Mouse (Mus musculus) adrenal gland, postnatal 4 days (tissue): Measurements from ENCODE around the gene Gm20388. TPM values are rescaled to one million over a fixed set of nuclear protein-coding genes. Genes with fewer than 3 reads are reported as not detected.
A peak's percentile ranks its signal among the peaks of the same experiment; 100 is the strongest.
"Not testable (repeated sequence)": the region's sequence is repeated elsewhere in the genome, so short reads cannot be mapped to it uniquely, and the experiment has no call there.

Experiments
- DNase-seq, 2 experiments: peaks; one replicate each; pipeline ENCODE4 v3.0.0; 2021 to 2022; ENCODE audit warnings: low spot score in 2 of 2, mixed read lengths in 2 of 2
- total RNA-seq, 2 experiments: library from RNA; stranded (reverse); gene quantifications; 2 replicates each; pipeline ENCODE4 v1.2.3; 2021

Gm20388 gene
- total RNA-seq, 2 experiments from 2014 or later, result 8.8 TPM; not detected in 1

DNA sequence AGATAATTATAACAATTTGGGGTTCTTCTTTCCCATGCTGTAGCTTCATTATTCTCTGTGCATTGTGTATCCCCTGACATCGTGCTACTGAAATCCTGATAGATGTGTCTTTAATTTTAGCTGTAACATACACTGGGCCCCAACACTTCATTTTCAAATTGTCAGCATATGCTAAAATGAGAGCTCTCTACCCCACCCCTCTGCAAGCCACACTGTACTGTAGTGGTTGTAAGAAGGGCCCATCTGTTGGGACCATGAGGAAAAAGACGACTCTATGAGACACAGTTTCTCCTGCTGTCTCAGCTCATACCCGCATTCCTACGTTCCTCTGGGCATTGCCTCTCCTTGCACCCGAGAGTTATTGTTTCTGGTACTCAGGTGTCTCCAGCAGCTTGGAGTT, 4226.6 kb downstream of the Gm20388 start:
- DNase-seq, result no peak

GRCm38 (mm10) chr8:124140211-124140790, 4229.7 kb downstream of the Gm20388 start:
- no peak for DNase-seq

GRCm38 (mm10) chr8:124140868-124141431, 4230.3 kb downstream of the Gm20388 start:
- no peak for DNase-seq

- peak in 1 of 2 experiments; percentile 22 for DNase-seq
These were observed 4231.2 kb downstream of the Gm20388 start for GRCm38 (mm10) chr8:124141681-124142391.

GRCm38 (mm10) chr8:124143003-124143402, 4232.4 kb downstream of the Gm20388 start:
- no peak for DNase-seq

DNA sequence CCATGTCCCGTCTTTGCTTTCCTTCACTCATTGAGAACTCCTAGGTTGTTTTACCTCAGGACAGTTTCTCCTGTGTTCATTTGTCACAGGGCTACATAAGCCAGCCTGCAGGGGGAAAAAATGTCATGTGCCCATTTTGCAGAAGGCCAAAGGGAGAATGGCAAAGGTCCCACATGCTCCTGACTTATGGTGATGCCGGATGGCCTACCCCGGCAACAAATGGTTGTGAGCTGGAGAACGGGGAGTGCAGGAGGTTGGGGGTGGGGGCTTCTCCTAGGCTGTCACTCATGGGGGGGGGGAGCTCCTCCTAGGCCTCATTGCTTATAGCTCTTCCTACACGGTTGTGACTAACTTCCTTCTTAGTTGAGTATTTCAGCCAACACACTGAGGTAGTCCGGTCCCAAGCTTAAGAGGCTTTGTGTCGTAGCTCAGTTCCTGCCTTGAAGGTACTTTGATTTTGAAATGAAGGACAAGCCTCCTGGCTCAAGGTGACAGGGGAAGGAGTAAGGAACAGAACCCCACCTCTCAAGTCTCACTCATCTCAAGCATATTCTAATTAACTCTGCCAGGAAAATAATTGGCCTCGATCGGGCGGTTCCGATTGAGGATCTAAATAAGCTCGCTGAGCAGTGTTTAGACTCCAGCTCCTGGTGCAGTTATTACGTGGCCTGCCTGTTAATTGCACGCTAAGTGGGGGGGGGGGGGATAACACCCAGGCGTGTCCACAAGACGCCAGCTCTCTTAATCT, 4233.4 kb downstream of the Gm20388 start:
- no peak for DNase-seq

DNA sequence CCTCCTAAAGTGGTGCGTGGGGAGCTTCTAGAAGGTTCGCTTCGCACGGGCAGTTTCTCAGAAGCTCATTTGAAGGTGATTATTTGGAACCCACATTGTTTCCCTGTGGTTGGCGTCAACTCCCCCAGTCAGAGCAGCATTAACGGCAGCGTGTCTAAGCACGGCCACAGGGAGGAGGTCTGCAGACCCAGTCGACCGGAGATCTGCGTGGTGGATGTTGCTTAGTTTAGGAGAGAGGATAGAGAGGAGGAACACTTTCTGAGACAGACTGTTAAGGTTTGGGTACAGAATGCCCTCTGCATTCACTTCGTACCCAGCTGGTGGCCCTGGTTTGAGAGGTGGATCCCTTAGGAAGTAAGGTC, 4234.0 kb downstream of the Gm20388 start:
- no peak for DNase-seq

- DNase-seq, result no peak
These were observed 4235.6 kb downstream of the Gm20388 start for GRCm38 (mm10) chr8:124146286-124146685.

GRCm38 (mm10) chr8:124150009-124150408, 4239.4 kb downstream of the Gm20388 start:
- DNase-seq, result no peak

DNA sequence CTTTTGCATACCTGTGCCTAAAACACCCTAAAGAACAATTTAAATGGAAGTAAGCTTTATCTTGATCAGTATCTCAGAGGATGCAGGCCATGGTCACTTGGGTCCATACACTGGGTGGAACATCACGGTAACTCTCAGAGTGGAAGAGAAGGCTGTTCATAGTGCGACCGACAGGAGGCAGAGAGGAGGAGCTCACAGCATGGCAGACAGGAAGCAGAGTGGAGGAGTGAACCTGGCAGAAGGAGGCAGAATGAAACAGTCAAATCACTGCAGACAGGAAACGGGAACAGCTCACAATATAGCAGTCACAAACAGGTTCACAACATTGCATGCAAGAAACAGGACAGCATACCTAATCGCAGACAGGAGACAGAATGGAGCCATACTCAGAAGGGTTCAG, 4239.9 kb downstream of the Gm20388 start:
- no peak for DNase-seq

GRCm38 (mm10) chr8:124151881-124152280, 4241.2 kb downstream of the Gm20388 start:
- DNase-seq, result no peak

DNA sequence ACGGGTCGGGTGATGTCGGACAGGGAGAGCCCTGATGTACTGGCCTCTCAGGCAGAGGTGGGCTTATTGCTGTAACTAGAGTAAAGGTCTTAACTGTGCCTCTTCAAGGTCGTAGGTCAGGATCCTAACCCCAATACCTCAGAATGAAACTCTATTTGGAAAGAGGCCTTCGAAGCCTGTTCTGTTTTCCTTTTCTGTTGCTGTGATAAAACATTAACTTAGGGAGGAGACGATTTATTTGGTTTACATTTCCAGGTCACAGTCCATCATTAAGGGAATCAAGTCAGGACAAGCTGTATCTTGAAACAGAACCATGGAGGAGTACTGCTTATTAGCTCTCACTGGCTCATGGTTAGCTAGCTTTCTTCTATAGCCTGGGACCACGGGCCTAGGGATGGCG, 4242.1 kb downstream of the Gm20388 start:
- DNase-seq, result no peak

DNA sequence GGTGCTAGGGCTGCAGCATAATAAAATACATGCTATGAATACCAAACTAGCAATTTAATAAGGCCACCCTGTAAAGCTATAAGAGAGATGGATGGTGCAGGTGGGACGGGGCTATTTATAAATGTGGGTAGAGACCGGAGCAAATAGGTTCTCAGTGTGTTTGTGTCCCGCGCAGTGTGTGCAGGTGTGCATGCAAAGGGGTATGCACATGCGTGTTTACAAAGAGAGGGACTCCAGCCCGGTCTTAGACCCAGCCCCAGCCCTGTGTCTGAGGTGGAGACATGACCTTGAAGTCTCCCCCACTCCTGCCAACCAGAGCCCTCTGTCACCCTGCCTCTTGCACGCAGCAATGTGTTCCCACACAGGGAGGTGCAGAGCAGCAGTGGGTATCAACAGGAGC, 4245.7 kb downstream of the Gm20388 start:
- no peak for DNase-seq

DNA sequence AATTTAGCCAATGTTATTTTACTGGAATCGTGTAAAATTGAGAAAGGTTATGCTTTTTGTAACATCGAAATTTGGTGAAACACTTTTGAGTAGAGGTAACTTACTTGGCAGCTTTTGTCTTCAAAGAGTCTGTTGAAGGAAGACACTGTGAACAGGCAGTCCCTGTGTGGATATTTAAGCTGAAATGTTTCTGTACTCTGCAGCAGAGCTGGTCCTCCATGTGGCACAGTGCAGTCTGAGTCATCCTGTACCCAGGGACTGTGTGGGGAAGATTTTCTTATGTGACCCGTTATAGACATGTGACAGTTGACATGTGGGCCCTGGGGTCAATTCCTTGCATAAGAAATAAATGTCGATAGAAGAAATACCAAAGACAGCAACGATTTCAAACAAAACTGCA, 4251.0 kb downstream of the Gm20388 start:
- DNase-seq, result no peak

DNA sequence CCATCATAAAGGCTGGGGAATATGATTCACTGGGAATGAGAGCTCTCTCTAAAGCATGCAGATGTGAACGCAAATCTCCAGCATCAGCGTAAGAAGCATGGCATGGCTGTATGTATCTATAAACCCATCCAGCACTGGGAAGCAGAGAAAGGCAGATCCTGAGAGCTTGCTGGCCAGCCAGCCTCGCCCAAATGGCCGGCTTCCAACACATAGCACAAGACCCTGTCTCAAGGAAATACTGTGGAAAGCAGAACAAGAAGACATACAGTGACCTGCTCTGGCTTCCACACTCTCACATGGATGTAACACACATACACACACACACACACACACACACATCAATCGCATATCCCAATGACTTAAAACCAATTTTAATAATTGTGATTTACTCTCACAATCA, 4252.6 kb downstream of the Gm20388 start:
- no peak for DNase-seq

GRCm38 (mm10) chr8:124169749-124170148, 4259.1 kb downstream of the Gm20388 start:
- DNase-seq, result no peak

DNA sequence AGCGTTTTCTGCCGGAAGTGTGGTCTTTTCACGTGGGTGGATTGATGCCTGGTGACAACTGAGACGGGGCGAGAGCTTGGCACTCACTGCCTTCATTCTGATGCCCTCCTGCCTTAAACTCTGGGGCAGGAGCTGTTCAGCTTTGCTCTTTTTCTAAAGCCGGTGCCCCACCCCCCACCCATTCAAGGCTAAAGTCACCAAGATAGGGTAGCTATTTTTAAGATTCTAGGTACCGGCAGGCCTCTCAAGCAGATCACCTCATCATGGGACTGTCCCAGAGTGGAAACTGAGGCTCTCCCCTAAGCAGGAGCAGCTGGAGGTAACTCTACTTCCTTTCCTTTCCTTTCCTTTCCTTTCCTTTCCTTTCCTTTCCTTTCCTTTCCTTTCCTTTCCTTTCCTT, 4260.0 kb downstream of the Gm20388 start:
- no peak for DNase-seq

- DNase-seq, result no peak
These were observed 4261.2 kb downstream of the Gm20388 start for GRCm38 (mm10) chr8:124171557-124172528.

DNA sequence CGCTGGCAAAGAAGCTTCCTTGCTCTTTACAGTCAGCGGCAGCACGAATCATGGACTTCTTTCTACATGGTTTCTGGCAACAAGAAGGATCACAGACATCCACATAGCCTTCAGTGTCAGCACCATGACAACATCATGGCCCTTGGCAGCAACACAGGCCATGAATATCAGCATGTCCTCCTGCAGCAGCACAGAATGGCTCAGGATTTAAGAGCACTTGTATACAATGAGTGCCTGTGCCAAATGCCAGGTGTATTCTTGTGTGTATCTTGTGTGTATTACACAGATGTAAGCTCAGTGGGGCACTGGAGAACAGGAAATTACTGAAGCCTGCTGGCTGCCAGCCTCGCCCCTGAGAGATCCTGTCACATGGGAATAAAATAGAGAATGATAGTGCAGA, 4263.0 kb downstream of the Gm20388 start:
- no peak for DNase-seq

- DNase-seq, result no peak
These were observed 4265.5 kb downstream of the Gm20388 start for GRCm38 (mm10) chr8:124176133-124176532.

DNA sequence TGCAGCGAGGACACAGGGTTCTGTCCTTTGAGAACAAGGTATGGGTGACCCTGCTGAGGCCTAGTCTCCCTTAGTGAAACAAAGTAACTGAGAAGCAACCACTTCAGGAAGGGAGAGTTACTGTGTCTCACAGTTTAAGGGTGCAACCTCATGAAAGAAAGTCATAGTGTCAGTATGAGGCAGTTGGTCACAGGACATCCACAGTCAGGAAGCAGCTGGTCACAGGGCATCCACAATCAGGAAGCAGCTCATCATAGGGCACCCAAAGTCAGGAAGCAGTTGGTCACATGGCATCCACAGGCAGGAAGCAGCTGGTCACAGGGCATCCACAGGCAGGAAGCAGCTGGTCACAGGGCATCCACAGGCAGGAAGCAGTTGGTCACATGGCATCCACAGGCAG, 4266.5 kb downstream of the Gm20388 start:
- not testable (repeated sequence) for DNase-seq
